Mouse (Mus musculus) ES-Bruce4 (cell line): Measurements from ENCODE around the gene Hs3st5. TPM values are rescaled to one million over a fixed set of nuclear protein-coding genes. Genes with fewer than 3 reads are reported as not detected.

Source experiments
- H3K27ac ChIP-seq: 2 replicates; pipeline ENCODE4 v1.5.1; 2012; ENCODE audit warnings: low read length, inconsistent platforms; ENCODE audit not compliant: insufficient read depth
- H3K27me3 ChIP-seq: 2 replicates; pipeline ENCODE4 v1.6.1; 2012; ENCODE audit warnings: mild to moderate bottlenecking, low read length, inconsistent platforms; ENCODE audit not compliant: control insufficient read depth, poor library complexity, insufficient read depth, severe bottlenecking
- H3K36me3 ChIP-seq: 2 replicates; pipeline ENCODE4 v1.6.1; 2012; ENCODE audit warnings: inconsistent platforms, mild to moderate bottlenecking, low read length, moderate library complexity; ENCODE audit not compliant: control insufficient read depth, poor library complexity, insufficient read depth, severe bottlenecking
- H3K4me1 ChIP-seq: one replicate; pipeline ENCODE4 v1.8.1; 2011; ENCODE audit warnings: low read length; ENCODE audit not compliant: control insufficient read depth, insufficient read depth
- H3K4me3 ChIP-seq: 2 replicates; pipeline ENCODE4 v1.5.1; 2011; ENCODE audit warnings: low read depth, mild to moderate bottlenecking, low read length
- H3K9ac ChIP-seq: 2 replicates; pipeline ENCODE4 v1.6.1; 2012; ENCODE audit warnings: low read depth, mild to moderate bottlenecking, inconsistent platforms; ENCODE audit not compliant: poor library complexity, severe bottlenecking
- H3K9me3 ChIP-seq: replicated peaks from 2 replicates; pipeline ENCODE4 v1.6.1; 2012; ENCODE audit warnings: mild to moderate bottlenecking, low read length, inconsistent platforms; ENCODE audit not compliant: control insufficient read depth, poor library complexity, insufficient read depth, severe bottlenecking
- CTCF ChIP-seq: IDR thresholded peaks from one replicate; pipeline ENCODE4 v1.8.1; 2011; ENCODE audit warnings: low read depth, low read length
- EP300 ChIP-seq: IDR thresholded peaks from 2 replicates; pipeline ENCODE4 v1.6.1; 2011; ENCODE audit warnings: low read depth, low read length; ENCODE audit not compliant: insufficient read depth
- POLR2A ChIP-seq: IDR thresholded peaks from one replicate; pipeline ENCODE4 v1.8.1; 2011; ENCODE audit warnings: low read length; ENCODE audit not compliant: insufficient read depth
- polyA plus RNA-seq: library from polyadenylated mRNA; stranded (reverse); fragments of >200 nt; gene quantifications from 2 replicates; pipeline ENCODE4 v1.2.4, GENCODE M21; 2011; ENCODE audit warnings: low read depth; ENCODE audit not compliant: missing spikeins, insufficient read depth, insufficient read length

Gene Hs3st5
- polyA plus RNA-seq, 1 experiment, result not detected

DNA sequence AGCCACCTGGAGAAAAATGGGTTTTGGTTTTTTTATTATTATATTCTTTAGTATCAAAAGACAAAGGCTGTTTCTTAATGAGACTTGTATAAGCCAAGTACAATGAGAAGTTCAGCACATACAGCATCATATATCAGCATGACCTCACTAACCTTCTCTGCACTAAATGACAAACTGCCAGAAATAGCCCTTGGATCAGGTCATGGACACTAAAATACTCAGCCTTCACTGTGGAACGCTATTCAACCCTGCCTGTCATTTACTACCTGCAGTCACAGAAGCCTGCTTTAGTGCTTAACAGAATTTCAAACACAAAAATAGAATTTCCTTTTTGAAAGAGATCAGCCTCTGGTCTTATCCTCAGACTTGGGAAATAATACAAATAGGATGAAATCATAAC lies 247.9 kb downstream of the Hs3st5 start:
- Histone ChIP-seq H3K4me1 (no peaks in the 10 kb centered on the region), H3K36me3 (no peaks in the 10 kb centered on the region), H3K9me3 (no peaks in the 10 kb centered on the region), H3K27me3 (no peaks in the 10 kb centered on the region), H3K27ac (no peak overlapping the region), H3K9ac (no peak overlapping the region), H3K4me3 (no peak overlapping the region)
- no peak for TF ChIP-seq POLR2A
- no peak for TF ChIP-seq CTCF

- Histone ChIP-seq H3K9ac (no peak overlapping the region), H3K9me3 (no peaks in the 10 kb centered on the region), H3K4me3 (no peak overlapping the region), H3K36me3 (no peaks in the 10 kb centered on the region), H3K27ac (no peak overlapping the region), H3K4me1 (no peaks in the 10 kb centered on the region), H3K27me3 (no peaks in the 10 kb centered on the region)
- TF ChIP-seq EP300 (no peak), CTCF (no peak), POLR2A (no peak)
Measured at GRCm38 (mm10) chr10:36773595-36773994, 267.0 kb downstream of the Hs3st5 start.

GRCm38 (mm10) chr10:36774898-36775297 lies 268.3 kb downstream of the Hs3st5 start:
- H3K27me3 ChIP-seq, result no peaks in the 10 kb centered on the region

DNA sequence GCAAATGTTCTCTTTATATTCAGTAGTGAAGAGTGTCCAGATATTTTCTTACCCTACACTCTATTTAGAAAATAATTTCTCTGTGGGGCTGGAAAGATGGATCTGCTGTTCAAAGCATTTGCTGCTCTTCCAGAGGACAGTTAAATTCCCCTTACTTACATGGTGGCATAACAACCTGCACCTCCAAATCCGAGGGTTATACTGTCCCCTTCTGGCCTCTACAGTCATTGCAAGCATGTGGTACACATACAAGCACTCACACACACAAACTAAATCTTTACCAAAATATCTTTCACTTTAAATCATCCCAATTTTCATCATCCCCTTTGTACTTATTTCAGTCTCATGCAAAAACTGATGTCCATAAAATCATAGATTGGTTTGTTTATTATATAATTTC lies 275.0 kb downstream of the Hs3st5 start:
- H3K27ac ChIP-seq, result no peak overlapping the region
- no peaks in the 10 kb centered on the region for H3K4me1 ChIP-seq
- no peaks in the 10 kb centered on the region for H3K9me3 ChIP-seq
- no peaks in the 10 kb centered on the region for H3K36me3 ChIP-seq
- H3K27me3 ChIP-seq, result no peaks in the 10 kb centered on the region
- H3K9ac ChIP-seq, result no peak overlapping the region
- TF ChIP-seq CTCF (no peak), EP300 (no peak), POLR2A (no peak)
- no peak overlapping the region for H3K4me3 ChIP-seq

More at GRCm38 (mm10) chr10:36774898-36775297, 268.3 kb downstream of the Hs3st5 start:
- Histone ChIP-seq H3K9me3 (no peaks in the 10 kb centered on the region), H3K36me3 (no peaks in the 10 kb centered on the region), H3K4me1 (no peaks in the 10 kb centered on the region), H3K9ac (no peak overlapping the region), H3K4me3 (no peak overlapping the region), H3K27ac (no peak overlapping the region)
- TF ChIP-seq POLR2A (no peak), EP300 (no peak), CTCF (no peak)

GRCm38 (mm10) chr10:36786970-36787369 lies 280.4 kb downstream of the Hs3st5 start:
- H3K9me3 ChIP-seq, result no peaks in the 10 kb centered on the region
- no peak overlapping the region for H3K27ac ChIP-seq
- H3K4me3 ChIP-seq, result no peak overlapping the region
- H3K9ac ChIP-seq, result no peak overlapping the region
- H3K27me3 ChIP-seq, result no peaks in the 10 kb centered on the region
- no peaks in the 10 kb centered on the region for H3K4me1 ChIP-seq
- no peak for TF ChIP-seq EP300
- TF ChIP-seq CTCF, result no peak
- TF ChIP-seq POLR2A, result no peak
- no peaks in the 10 kb centered on the region for H3K36me3 ChIP-seq

DNA sequence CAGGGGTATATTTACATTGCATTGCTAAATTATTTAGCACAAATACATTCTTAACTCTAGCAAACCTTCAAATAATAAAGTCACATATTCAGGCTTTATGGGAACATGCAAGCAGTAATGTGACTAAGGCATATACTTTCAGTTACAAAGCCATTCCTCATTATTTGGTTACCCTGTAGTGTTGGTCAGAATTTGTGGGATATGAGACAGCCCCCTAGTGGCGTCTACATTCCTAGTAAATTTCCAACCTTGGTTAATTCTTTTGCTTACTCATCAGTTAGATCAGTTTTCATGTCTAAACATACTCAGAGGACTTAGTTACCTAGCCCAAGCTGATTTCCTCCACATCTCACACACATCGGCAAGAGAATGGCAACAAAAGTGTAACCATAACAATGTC lies 285.2 kb downstream of the Hs3st5 start:
- Histone ChIP-seq H3K27ac (no peak overlapping the region), H3K36me3 (no peaks in the 10 kb centered on the region), H3K9ac (no peak overlapping the region), H3K9me3 (no peaks in the 10 kb centered on the region), H3K4me3 (no peak overlapping the region), H3K4me1 (no peaks in the 10 kb centered on the region), H3K27me3 (no peaks in the 10 kb centered on the region)
- no peak for TF ChIP-seq EP300
- TF ChIP-seq CTCF, result no peak
- no peak for TF ChIP-seq POLR2A
